11 mouse cellular contexts compared by ENCODE assay signal in genomic region chr4:139091066-139091465, GRCm38 (mm10). TPM values are rescaled to one million over a fixed set of nuclear protein-coding genes. Genes with fewer than 3 reads are reported as not detected.
DNase-seq lines count a peak whose midpoint lies in the region; ATAC-seq and TF ChIP-seq lines count a peak whose summit lies in the region.
"Had no signal": no experiment of that assay in that cellular context is flagged by ENCODE, and none has a peak within 500 bp of the region (broad histone marks: within the 10 kb centered on the region; RNA-seq: fewer than 3 reads in every experiment).

No protein-coding gene starts in this region.

- H3K4me1 ChIP-seq in heart, embryonic 13.5 days: peaks cover 28% of the 10 kb centered on the region
- peaks cover 28% of the 10 kb centered on the region for H3K4me1 ChIP-seq in forebrain, embryonic 12.5 days

- ATAC-seq in heart, embryonic 13.5 days (ENCODE audit: extremely low read depth, insufficient number of reproducible peaks, low FRiP score, low TSS enrichment): no peak
- ATAC-seq in forebrain, embryonic 12.5 days (ENCODE audit: low FRiP score): no peak
- no peak for ATAC-seq in inflammation-experienced regulatory T-cells, adult 6 months

- peak overlapping the region; percentile 99 for H3K4me2 ChIP-seq in heart, embryonic 13.5 days
- H3K4me2 ChIP-seq in forebrain, embryonic 12.5 days: peak overlapping the region; percentile 89; the same call in 1 of the 2 replicates

- no peaks in the 10 kb centered on the region for H3K9me3 ChIP-seq in heart, embryonic 13.5 days
- no peaks in the 10 kb centered on the region for H3K9me3 ChIP-seq in forebrain, embryonic 12.5 days

- peak overlapping the region; percentile 87; the same call in 1 of the 2 replicates for H3K9ac ChIP-seq in heart, embryonic 13.5 days
- H3K9ac ChIP-seq in forebrain, embryonic 12.5 days: no peak overlapping the region

- H3K79me3 ChIP-seq in C2C12 (ENCODE audit: low read depth): no peaks in the 10 kb centered on the region

- H3K27ac ChIP-seq in heart, embryonic 13.5 days (replicated peaks): no peak overlapping the region
- no peak overlapping the region for H3K27ac ChIP-seq in forebrain, embryonic 12.5 days

- intact Hi-C loops in heart, postnatal 36 days (cut with DNase I): loop anchor here (2.0 kb wide), 1 partner anchor 40 kb away; the partner anchor contains the start of gene Minos1

- peaks cover 83% of the 10 kb centered on the region for H3K27me3 ChIP-seq in heart, embryonic 13.5 days (replicated peaks)
- no peaks in the 10 kb centered on the region for H3K27me3 ChIP-seq in C2C12 (ENCODE audit: control insufficient read depth, insufficient read depth, insufficient read length)
- H3K27me3 ChIP-seq in forebrain, embryonic 12.5 days: peaks cover 78% of the 10 kb centered on the region

- H3K79me2 ChIP-seq in C2C12 (ENCODE audit: control insufficient read depth, insufficient read depth): no peaks in the 10 kb centered on the region

- H3K36me3 ChIP-seq in heart, embryonic 13.5 days: no peaks in the 10 kb centered on the region
- no peaks in the 10 kb centered on the region for H3K36me3 ChIP-seq in C2C12 (ENCODE audit: control insufficient read depth, insufficient read depth)
- H3K36me3 ChIP-seq in forebrain, embryonic 12.5 days (replicated peaks): no peaks in the 10 kb centered on the region

- peak overlapping the region; percentile 74; the same call in 1 of the 2 replicates for H3K4me3 ChIP-seq in heart, embryonic 13.5 days
- no peak overlapping the region for H3K4me3 ChIP-seq in C2C12 (ENCODE audit: insufficient read depth, poor library complexity, severe bottlenecking)
- no peak overlapping the region for H3K4me3 ChIP-seq in forebrain, embryonic 12.5 days (replicated peaks)

- WGBS in heart, embryonic 13.5 days: 56% methylated on average over 7 of the region's 7 CpGs
- 49% methylated on average over 7 of the region's 7 CpGs for WGBS in forebrain, embryonic 12.5 days

- H3ac ChIP-seq in C2C12 (ENCODE audit: control insufficient read depth, insufficient read length, low read depth): peak overlapping the region; percentile 8

- DNase-seq in heart, postnatal 36 days: no peak
- DNase-seq in mesoderm, embryonic 11.5 days (ENCODE audit: low read depth, low spot score): peak; percentile 37
- DNase-seq in frontal cortex, postnatal 36 days (ENCODE audit: low spot score in 2 of 2): no peak
- no peak for DNase-seq in thymus, postnatal 14 days
- DNase-seq: kidney, adult 18-20 months had no signal

- no peak for TF ChIP-seq CTCF in C2C12 (IDR thresholded peaks at IDR 0.05; ENCODE audit: control insufficient read depth, insufficient read depth, insufficient read length)

TF ChIP-seq in C2C12, 6 proteins besides CTCF, POLR2A, EP300 and RAD21:
- TF ChIP-seq CEBPB (IDR thresholded peaks at IDR 0.05; ENCODE audit: low read depth): no peak
- no peak for TF ChIP-seq USF1 (IDR thresholded peaks at IDR 0.05; ENCODE audit: low read depth)
- TF ChIP-seq MYOG (IDR thresholded peaks at IDR 0.05; ENCODE audit: control insufficient read depth, extremely low read depth, insufficient read length): no peak
- no peak for TF ChIP-seq FOSL1 (IDR thresholded peaks at IDR 0.05; ENCODE audit: insufficient read depth, low read length, poor library complexity, severe bottlenecking)
- no peak for TF ChIP-seq MAX (IDR thresholded peaks at IDR 0.05)

RNA-seq across cellular contexts. Expression of gene Nbl1, which starts 1.7 kb away (rescaled TPM):
- polyA plus RNA-seq in heart, embryonic 13.5 days (2015; fragmentation: Nextera tagmentation; extraction: Ambion mirVana): 13.4 and 15.2 TPM in 2 replicates
- total RNA-seq in heart, postnatal 36 days (2021): 10 to 100 TPM; 25.5 to 29.1 TPM
- polyA plus RNA-seq in C2C12 (2012; fragmentation: generic; extraction: Trizol): 61.3 TPM
- 22.5 and 26.7 TPM in 2 replicates for polyA plus RNA-seq in forebrain, embryonic 12.5 days (2016; fragmentation: Nextera tagmentation; extraction: Ambion mirVana)
- polyA plus RNA-seq in inflammation-experienced regulatory T-cells, adult 6 months (2017; shearing (Covaris generic)): under 1 TPM in 2 of 3 experiments, not detected in 1; 0.60 to 0.82 TPM
- total RNA-seq: common myeloid progenitor, adult 5-6 weeks had no signal

RNA-seq across cellular contexts. Expression of gene Htr6, which starts 15.7 kb away (rescaled TPM):
- not detected in 2 replicates for polyA plus RNA-seq in heart, embryonic 13.5 days (2015; fragmentation: Nextera tagmentation; extraction: Ambion mirVana)
- not detected for total RNA-seq in heart, postnatal 36 days (2021)
- 0.02 TPM for polyA plus RNA-seq in C2C12 (2012; fragmentation: generic; extraction: Trizol)
- 0.18 TPM in 1 of 2 replicates, not detected in the other for polyA plus RNA-seq in forebrain, embryonic 12.5 days (2016; fragmentation: Nextera tagmentation; extraction: Ambion mirVana)
- polyA plus RNA-seq in inflammation-experienced regulatory T-cells, adult 6 months (2017; shearing (Covaris generic)): not detected
- total RNA-seq: common myeloid progenitor, adult 5-6 weeks had no signal
- polyA plus RNA-seq: liver, embryonic 16.5 days had no signal

RNA-seq across cellular contexts. Expression of gene Minos1, which starts 39.8 kb away (rescaled TPM):
- 572 and 667 TPM in 2 replicates for polyA plus RNA-seq in heart, embryonic 13.5 days (2015; fragmentation: Nextera tagmentation; extraction: Ambion mirVana)
- total RNA-seq in heart, postnatal 36 days (2021): 100 to 1,000 TPM; 679 to 769 TPM
- polyA plus RNA-seq in C2C12 (2012; fragmentation: generic; extraction: Trizol): 246 TPM
- polyA plus RNA-seq in forebrain, embryonic 12.5 days (2016; fragmentation: Nextera tagmentation; extraction: Ambion mirVana): 416 and 438 TPM in 2 replicates
- polyA plus RNA-seq in inflammation-experienced regulatory T-cells, adult 6 months (2017; shearing (Covaris generic)): 100 to 1,000 TPM; 341 to 392 (median 352) TPM
